Comparison of ENCODE assay signal across 13 mouse cellular contexts in the genomic region with DNA sequence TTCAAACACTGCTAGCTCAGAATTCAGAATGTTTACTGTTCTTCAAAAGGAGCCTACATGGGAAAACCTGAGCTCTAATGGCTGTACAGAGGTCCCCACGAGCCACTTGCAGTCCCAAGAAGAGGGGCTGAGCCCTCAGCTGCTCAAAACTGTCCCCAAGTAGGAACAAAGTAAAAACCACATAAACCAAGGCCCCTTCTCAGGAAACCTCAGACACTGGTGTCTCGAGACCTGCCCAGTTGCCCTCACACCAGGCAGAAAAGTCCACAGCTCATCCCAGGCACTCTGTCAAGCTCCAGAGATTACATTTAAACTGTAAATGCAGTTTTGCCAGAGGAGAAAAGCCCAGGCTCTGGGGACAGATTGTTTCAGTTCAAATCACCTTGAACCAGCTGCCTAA. TPM values are rescaled to one million over a fixed set of nuclear protein-coding genes. Genes with fewer than 3 reads are reported as not detected.
DNase-seq lines count a peak whose midpoint lies in the region; ATAC-seq lines count a peak whose summit lies in the region.
"Had no signal": no experiment of that assay in that cellular context is flagged by ENCODE, and none has a peak within 500 bp of the region (broad histone marks: within the 10 kb centered on the region; RNA-seq: fewer than 3 reads in every experiment).

No protein-coding gene starts in this region.

- 0 out of 2 replicates have a peak, but pooled peaks cover 3% of the 10 kb centered on the region for H3K36me3 ChIP-seq in forebrain, embryonic 12.5 days (replicated peaks)
- peaks cover 11% of the 10 kb centered on the region; the same call in 1 of the 2 replicates for H3K36me3 ChIP-seq in forebrain, embryonic 13.5 days (ENCODE audit: poor library complexity, severe bottlenecking)
- peaks cover 16% of the 10 kb centered on the region for H3K36me3 ChIP-seq in midbrain, embryonic 13.5 days
- H3K36me3 ChIP-seq in midbrain, embryonic 15.5 days (replicated peaks): no peaks in the 10 kb centered on the region
- no peaks in the 10 kb centered on the region for H3K36me3 ChIP-seq in midbrain, embryonic 16.5 days (ENCODE audit: control insufficient read depth, insufficient read depth, low read length)

- no peak overlapping the region for H3K4me2 ChIP-seq in forebrain, embryonic 12.5 days
- H3K4me2 ChIP-seq in forebrain, embryonic 13.5 days: no peak overlapping the region
- no peak overlapping the region for H3K4me2 ChIP-seq in midbrain, embryonic 13.5 days (replicated peaks)
- no peak overlapping the region for H3K4me2 ChIP-seq in midbrain, embryonic 15.5 days
- no peak overlapping the region for H3K4me2 ChIP-seq in midbrain, embryonic 16.5 days (ENCODE audit: low read length)

- no peak overlapping the region for H3K4me3 ChIP-seq in forebrain, embryonic 12.5 days (replicated peaks)
- no peak overlapping the region for H3K4me3 ChIP-seq in forebrain, embryonic 13.5 days
- H3K4me3 ChIP-seq in midbrain, embryonic 13.5 days (replicated peaks): no peak overlapping the region
- H3K4me3 ChIP-seq in midbrain, embryonic 15.5 days: no peak overlapping the region
- no peak overlapping the region for H3K4me3 ChIP-seq in midbrain, embryonic 16.5 days (ENCODE audit: low read depth, low read length)

- H3K27ac ChIP-seq in forebrain, embryonic 12.5 days: 0 out of 2 replicates have a peak overlapping the region, but pooled peaks have one; percentile 10
- H3K27ac ChIP-seq in forebrain, embryonic 13.5 days: no peak overlapping the region
- H3K27ac ChIP-seq in midbrain, embryonic 13.5 days: peak overlapping the region; percentile 14; the same call in 1 of the 2 replicates
- H3K27ac ChIP-seq in midbrain, embryonic 15.5 days: no peak overlapping the region
- 0 out of 2 replicates have a peak overlapping the region, but pooled peaks have one; percentile 25 for H3K27ac ChIP-seq in midbrain, embryonic 16.5 days (ENCODE audit: low read length)

- H3K4me1 ChIP-seq in forebrain, embryonic 12.5 days: peaks cover 16% of the 10 kb centered on the region
- peaks cover 11% of the 10 kb centered on the region; the same call in 1 of the 2 replicates for H3K4me1 ChIP-seq in forebrain, embryonic 13.5 days
- peaks cover 13% of the 10 kb centered on the region for H3K4me1 ChIP-seq in midbrain, embryonic 13.5 days (replicated peaks)
- H3K4me1 ChIP-seq in midbrain, embryonic 15.5 days: peaks cover 11% of the 10 kb centered on the region; the same call in 1 of the 2 replicates
- H3K4me1 ChIP-seq in midbrain, embryonic 16.5 days (ENCODE audit: control insufficient read depth, insufficient read depth, low read length): 0 out of 2 replicates have a peak, but pooled peaks cover 5% of the 10 kb centered on the region

- peak; percentile 39 for DNase-seq in induced T-regulatory cell, adult 2 months (ENCODE audit: low read depth)
- no peak for DNase-seq in layer of hippocampus, adult 9-11 months
- no peak for DNase-seq in left cerebral cortex, adult 9 months (ENCODE audit: low spot score in 2 of 2)
- DNase-seq: gastrocnemius, postnatal 36 days; kidney, adult 9 months; lung, adult 18-20 months; right cerebral cortex, postnatal 14 days; thymus, postnatal 14 days had no signal

- WGBS in forebrain, embryonic 12.5 days: 76% methylated on average over 2 of the region's 2 CpGs
- 56% methylated on average over 2 of the region's 2 CpGs for WGBS in forebrain, embryonic 13.5 days
- WGBS in midbrain, embryonic 13.5 days: 58% methylated on average over 2 of the region's 2 CpGs
- WGBS in midbrain, embryonic 15.5 days: 54% methylated on average over 2 of the region's 2 CpGs
- WGBS in midbrain, embryonic 16.5 days: 56% methylated on average over 2 of the region's 2 CpGs

- no peaks in the 10 kb centered on the region for H3K9me3 ChIP-seq in forebrain, embryonic 12.5 days
- H3K9me3 ChIP-seq in forebrain, embryonic 13.5 days (replicated peaks): no peaks in the 10 kb centered on the region
- no peaks in the 10 kb centered on the region for H3K9me3 ChIP-seq in midbrain, embryonic 13.5 days
- no peaks in the 10 kb centered on the region for H3K9me3 ChIP-seq in midbrain, embryonic 15.5 days
- H3K9me3 ChIP-seq in midbrain, embryonic 16.5 days (replicated peaks; ENCODE audit: control insufficient read depth, low read length, poor library complexity, severe bottlenecking): no peaks in the 10 kb centered on the region

- H3K9ac ChIP-seq in forebrain, embryonic 12.5 days: no peak overlapping the region
- no peak overlapping the region for H3K9ac ChIP-seq in forebrain, embryonic 13.5 days
- H3K9ac ChIP-seq in midbrain, embryonic 13.5 days (replicated peaks): no peak overlapping the region
- no peak overlapping the region for H3K9ac ChIP-seq in midbrain, embryonic 15.5 days
- no peak overlapping the region for H3K9ac ChIP-seq in midbrain, embryonic 16.5 days (ENCODE audit: low read depth, low read length)

- H3K27me3 ChIP-seq in forebrain, embryonic 12.5 days: no peaks in the 10 kb centered on the region
- H3K27me3 ChIP-seq in forebrain, embryonic 13.5 days: no peaks in the 10 kb centered on the region
- H3K27me3 ChIP-seq in midbrain, embryonic 13.5 days: no peaks in the 10 kb centered on the region
- H3K27me3 ChIP-seq in midbrain, embryonic 15.5 days (replicated peaks): no peaks in the 10 kb centered on the region
- H3K27me3 ChIP-seq in midbrain, embryonic 16.5 days (ENCODE audit: control insufficient read depth, insufficient read depth, low read depth, low read length): no peaks in the 10 kb centered on the region

- ATAC-seq in forebrain, embryonic 12.5 days (ENCODE audit: low FRiP score): no peak
- no peak for ATAC-seq in forebrain, embryonic 13.5 days
- ATAC-seq in midbrain, embryonic 13.5 days: no peak
- ATAC-seq in midbrain, embryonic 15.5 days (replicated peaks): no peak
- no peak for ATAC-seq in midbrain, embryonic 16.5 days

RNA-seq across cellular contexts. Expression of a gene that starts 26.6 kb away (rescaled TPM):
- polyA plus RNA-seq in forebrain, embryonic 12.5 days (2016; fragmentation: Nextera tagmentation; extraction: Ambion mirVana): 7.3 and 8.8 TPM in 2 replicates
- polyA plus RNA-seq in forebrain, embryonic 13.5 days (2015; fragmentation: Nextera tagmentation; extraction: Ambion mirVana): 7.2 and 8.3 TPM in 2 replicates
- polyA plus RNA-seq in midbrain, embryonic 13.5 days (2015; fragmentation: Nextera tagmentation; extraction: Ambion mirVana): 8.7 and 9.4 TPM in 2 replicates
- 17.8 and 18.2 TPM in 2 replicates for polyA plus RNA-seq in midbrain, embryonic 15.5 days (2015; fragmentation: Nextera tagmentation; extraction: Ambion mirVana)
- polyA plus RNA-seq in midbrain, embryonic 16.5 days (2015; fragmentation: Nextera tagmentation; extraction: Ambion mirVana): 14.6 and 15.4 TPM in 2 replicates

Comparison
In these comparisons a context has a peak if more than half of its experiments do, and no peak if none do; other contexts are left out.
1. H3K27ac ChIP-seq: peak in forebrain, embryonic 12.5 days (single experiment), midbrain, embryonic 13.5 days (single experiment) and midbrain, embryonic 16.5 days (single experiment); none in forebrain, embryonic 13.5 days (single experiment) and midbrain, embryonic 15.5 days (single experiment).